Mouse (Mus musculus) spleen, adult 10 weeks (tissue): ENCODE measurements around the gene Gm20715. TPM values are rescaled to one million over a fixed set of nuclear protein-coding genes. Genes with fewer than 3 reads are reported as not detected.

Experiments used
- polyA plus RNA-seq: library from polyadenylated mRNA; stranded (reverse); fragments of 350-450 nt; fragmentation: Illumina TruSeq; extraction: RNeasy Lipid Tissue Mini Kit (QIAGEN cat#74804); gene quantifications from one replicate; pipeline ENCODE4 v1.2.3, GENCODE M21; 2015; ENCODE audit warnings: low replicate concordance; ENCODE audit not compliant: insufficient read depth

Gene Gm20715
- polyA plus RNA-seq = not detected

GRCm38 (mm10) chr7:6410043-6410442 is at the start of gene Gm20715:
TSS of gene Gm20715 (plus strand) at chr7:6410277.

GRCm38 (mm10) chr7:6363047-6363488 is 47.0 kb upstream of the Gm20715 start, which contains the start of gene Zfp78:
TSS of gene Zfp78 (plus strand) at chr7:6363280.

GRCm38 (mm10) chr7:6383044-6383455 is 27.0 kb upstream of the Gm20715 start, which contains the start of gene Zfp28:
TSS of gene Zfp28 (plus strand) at chr7:6383295.

GRCm38 (mm10) chr7:6397996-6398975 is 11.8 kb upstream of the Gm20715 start, which contains the start of gene Smim17:
TSS of gene Smim17 (plus strand) at chr7:6398715.

GRCm38 (mm10) chr7:6438388-6438787 is 28.3 kb downstream of the Gm20715 start, which contains the start of gene Olfr1344:
TSS of gene Olfr1344 (plus strand) at chr7:6438688.

GRCm38 (mm10) chr7:6455868-6456267 is 45.8 kb downstream of the Gm20715 start, which contains the start of gene Olfr1336:
TSS of gene Olfr1336 (plus strand) at chr7:6456168.

GRCm38 (mm10) chr7:6466951-6467350 is 56.9 kb downstream of the Gm20715 start, which contains the start of gene Olfr1346:
TSS of gene Olfr1346 (plus strand) at chr7:6467101.

GRCm38 (mm10) chr7:6486841-6487240 is 76.8 kb downstream of the Gm20715 start, which contains the start of gene Olfr5:
TSS of gene Olfr5 (minus strand) at chr7:6486941.

Other genes with a start within 250 kb of the Gm20715 start
- 11.0 TPM for gene Zfp444, start 238.1 kb upstream of the Gm20715 start, polyA plus RNA-seq
- not detected for gene Galp, start 213.2 kb upstream of the Gm20715 start, polyA plus RNA-seq
- gene Zscan5b, start 188.0 kb upstream of the Gm20715 start, polyA plus RNA-seq = not detected
- gene Epp13, start 157.6 kb upstream of the Gm20715 start, polyA plus RNA-seq = not detected
- 6.6 TPM for gene Zfp667, start 123.7 kb upstream of the Gm20715 start, polyA plus RNA-seq
- gene Zfp583, start 79.0 kb upstream of the Gm20715 start, polyA plus RNA-seq = 4.1 TPM
- gene Gm3854, start 66.5 kb upstream of the Gm20715 start, polyA plus RNA-seq = 0.54 TPM
- gene Zfp78, start 47.0 kb upstream of the Gm20715 start, polyA plus RNA-seq = 6.7 TPM
- 10.9 TPM for gene Zfp28, start 27.0 kb upstream of the Gm20715 start, polyA plus RNA-seq
- gene Smim17, start 11.6 kb upstream of the Gm20715 start, polyA plus RNA-seq = not detected
- not detected for gene Olfr1344, start 28.4 kb downstream of the Gm20715 start, polyA plus RNA-seq
- not detected for gene Olfr1336, start 45.9 kb downstream of the Gm20715 start, polyA plus RNA-seq
- gene Olfr1346, start 56.8 kb downstream of the Gm20715 start, polyA plus RNA-seq = not detected
- not detected for gene Olfr5, start 76.7 kb downstream of the Gm20715 start, polyA plus RNA-seq
- not detected for gene Olfr1347, start 89.5 kb downstream of the Gm20715 start, polyA plus RNA-seq
- not detected for gene Olfr1348, start 98.5 kb downstream of the Gm20715 start, polyA plus RNA-seq
- gene Olfr1349, start 112.7 kb downstream of the Gm20715 start, polyA plus RNA-seq = not detected
- not detected for gene Olfr1350, start 154.6 kb downstream of the Gm20715 start, polyA plus RNA-seq